Mouse (Mus musculus) liver, embryonic 15.5 days (tissue): ENCODE measurements around the gene Aars2. TPM values are rescaled to one million over a fixed set of nuclear protein-coding genes. Genes with fewer than 3 reads are reported as not detected.

Source experiments
- ATAC-seq: fragments of 200-750 bp; cut with Nextera tagmentation; 2 replicates; pipeline ENCODE4 v1.8.0; 2017; ENCODE audit warnings: moderate number of reproducible peaks, mild to moderate bottlenecking, moderate library complexity; ENCODE audit not compliant: insufficient read depth
- H3K27ac ChIP-seq: fragments of 300-500 bp; sonication (generic); replicated peaks from 2 replicates; pipeline ENCODE4 v1.5.1; 2015; ENCODE audit warnings: mild to moderate bottlenecking, inconsistent platforms
- H3K27me3 ChIP-seq: fragments of 300-500 bp; sonication (generic); 2 replicates; pipeline ENCODE4 v1.6.1; 2015; ENCODE audit warnings: mild to moderate bottlenecking, inconsistent platforms
- H3K36me3 ChIP-seq: fragments of 300-500 bp; sonication (generic); replicated peaks from 2 replicates; pipeline ENCODE4 v1.6.1; 2015; ENCODE audit warnings: moderate library complexity, mild to moderate bottlenecking, inconsistent platforms
- H3K4me1 ChIP-seq: fragments of 300-500 bp; sonication (generic); replicated peaks from 2 replicates; pipeline ENCODE4 v1.6.1; 2015; ENCODE audit warnings: inconsistent platforms
- H3K4me2 ChIP-seq: fragments of 300-500 bp; sonication (generic); 2 replicates; pipeline ENCODE4 v1.6.1; 2015; ENCODE audit warnings: moderate library complexity, mild to moderate bottlenecking, inconsistent platforms
- H3K4me3 ChIP-seq: fragments of 300-500 bp; sonication (generic); replicated peaks from 2 replicates; pipeline ENCODE4 v1.5.1; 2015; ENCODE audit warnings: mild to moderate bottlenecking, inconsistent platforms
- H3K9ac ChIP-seq: fragments of 300-500 bp; sonication (generic); 2 replicates; pipeline ENCODE4 v1.6.1; 2015; ENCODE audit warnings: moderate library complexity, mild to moderate bottlenecking, inconsistent platforms
- H3K9me3 ChIP-seq: fragments of 300-500 bp; sonication (generic); replicated peaks from 2 replicates; pipeline ENCODE4 v1.6.1; 2016; ENCODE audit warnings: inconsistent platforms
- WGBS: fragments of 180-500 bp; shearing (Covaris S2); methylation state at CpG from one replicate; pipeline ENCODE4 v1.1.7; 2015; ENCODE audit warnings: mixed read lengths; ENCODE audit not compliant: insufficient replicate concordance; 5-methylcytosine and 5-hydroxymethylcytosine counted together
- polyA plus RNA-seq: library from polyadenylated mRNA; unstranded; fragments of >200 nt; fragmentation: Nextera tagmentation; extraction: Ambion mirVana; gene quantifications from 2 replicates; pipeline ENCODE4 v1.2.1, GENCODE M21; 2015

The Aars2 gene
- 6.2 and 7.2 TPM in 2 replicates for polyA plus RNA-seq

GRCm38 (mm10) chr17:45506700-45507189 is at the start of gene Aars2:
TSS of gene Aars2 (plus strand) at chr17:45506841.
- Histone ChIP-seq H3K27ac (peak within 1 kb of the TSS; percentile 46; the same call in 1 of the 2 replicates), H3K4me1 (peaks cover 11% of the 10 kb centered on the region), H3K4me2 (peak within 1 kb of the TSS; percentile 58), H3K9ac (peak within 1 kb of the TSS; percentile 62), H3K36me3 (peaks cover 4% of the 10 kb centered on the region; the same call in 1 of the 2 replicates), H3K27me3 (no peaks in the 10 kb centered on the region), H3K9me3 (no peaks in the 10 kb centered on the region), H3K4me3 (peak within 1 kb of the TSS; percentile 75)
- peak; percentile 89 for ATAC-seq
- WGBS = under 1% methylated on average over 42 of the region's 42 CpGs

GRCm38 (mm10) chr17:45457487-45457886 is 49.2 kb upstream of the Aars2 start:
- 69% methylated on average over 5 of the region's 5 CpGs for WGBS
- no peak overlapping the region for H3K9ac ChIP-seq
- ATAC-seq = no peak
- H3K36me3 ChIP-seq = no peaks in the 10 kb centered on the region
- no peaks in the 10 kb centered on the region for H3K27me3 ChIP-seq
- H3K9me3 ChIP-seq = no peaks in the 10 kb centered on the region
- no peak overlapping the region for H3K4me3 ChIP-seq
- H3K4me2 ChIP-seq = no peak overlapping the region
- no peaks in the 10 kb centered on the region for H3K4me1 ChIP-seq
- H3K27ac ChIP-seq = no peak overlapping the region

GRCm38 (mm10) chr17:45458516-45458915 is 48.1 kb upstream of the Aars2 start:
- Histone ChIP-seq H3K9me3 (no peaks in the 10 kb centered on the region), H3K27me3 (no peaks in the 10 kb centered on the region), H3K27ac (no peak overlapping the region), H3K4me1 (no peaks in the 10 kb centered on the region), H3K9ac (no peak overlapping the region), H3K4me2 (no peak overlapping the region), H3K4me3 (no peak overlapping the region), H3K36me3 (no peaks in the 10 kb centered on the region)
- 55% methylated on average over 4 of the region's 4 CpGs for WGBS
- ATAC-seq = no peak

DNA sequence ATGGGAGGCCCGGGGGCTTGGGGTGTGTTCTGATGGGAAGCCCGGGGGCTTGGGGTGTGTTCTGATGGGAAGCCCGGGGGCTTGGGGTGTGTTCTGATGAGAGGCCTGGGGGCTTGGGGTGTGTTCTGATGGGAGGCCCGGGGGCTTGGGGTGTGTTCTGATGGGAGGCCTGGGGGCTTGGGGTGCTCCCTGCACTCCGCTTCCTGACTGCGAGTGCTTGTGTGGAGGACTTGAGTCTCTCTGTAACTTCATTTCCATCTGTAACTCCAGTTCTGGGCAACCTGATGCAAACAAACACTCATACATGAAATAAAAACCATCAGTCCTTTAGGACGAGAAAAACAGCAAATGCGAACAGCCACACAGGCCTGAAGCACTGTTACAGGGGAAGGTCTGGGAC is 47.6 kb upstream of the Aars2 start:
- Histone ChIP-seq H3K4me3 (no peak overlapping the region), H3K4me1 (no peaks in the 10 kb centered on the region), H3K27me3 (no peaks in the 10 kb centered on the region), H3K9ac (no peak overlapping the region), H3K36me3 (no peaks in the 10 kb centered on the region), H3K4me2 (no peak overlapping the region), H3K27ac (no peak overlapping the region), H3K9me3 (no peaks in the 10 kb centered on the region)
- ATAC-seq = no peak
- 69% methylated on average over 8 of the region's 8 CpGs for WGBS

DNA sequence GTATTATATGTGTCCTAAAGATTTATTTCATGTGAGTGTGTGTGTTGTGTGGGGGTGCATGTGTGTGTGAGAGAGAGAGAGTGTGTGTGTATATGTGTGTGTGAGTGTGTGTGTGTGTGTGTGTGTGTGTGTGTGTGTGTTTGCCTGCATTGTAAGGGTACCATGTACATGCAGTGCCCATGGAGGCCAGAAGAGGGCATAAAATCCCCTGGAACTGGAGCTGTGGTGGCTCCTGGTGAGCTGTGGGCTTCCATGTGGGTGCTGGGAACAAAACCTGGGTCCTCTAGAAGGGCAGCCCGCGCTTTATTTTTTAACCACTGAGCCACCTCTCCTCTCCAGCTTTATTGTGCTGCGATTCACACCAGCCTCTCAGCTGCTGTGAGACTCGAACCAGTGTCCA is 44.1 kb upstream of the Aars2 start:
- Histone ChIP-seq H3K9ac (no peak overlapping the region), H3K9me3 (no peaks in the 10 kb centered on the region), H3K4me2 (no peak overlapping the region), H3K36me3 (no peaks in the 10 kb centered on the region), H3K27me3 (no peaks in the 10 kb centered on the region), H3K27ac (no peak overlapping the region), H3K4me1 (no peaks in the 10 kb centered on the region), H3K4me3 (no peak overlapping the region)
- 73% methylated on average over 4 of the region's 4 CpGs for WGBS
- no peak for ATAC-seq

- 72% methylated on average over 9 of the region's 9 CpGs for WGBS
- H3K27me3 ChIP-seq = no peaks in the 10 kb centered on the region
- ATAC-seq = no peak
These were observed 42.4 kb upstream of the Aars2 start for GRCm38 (mm10) chr17:45464255-45464654.

DNA sequence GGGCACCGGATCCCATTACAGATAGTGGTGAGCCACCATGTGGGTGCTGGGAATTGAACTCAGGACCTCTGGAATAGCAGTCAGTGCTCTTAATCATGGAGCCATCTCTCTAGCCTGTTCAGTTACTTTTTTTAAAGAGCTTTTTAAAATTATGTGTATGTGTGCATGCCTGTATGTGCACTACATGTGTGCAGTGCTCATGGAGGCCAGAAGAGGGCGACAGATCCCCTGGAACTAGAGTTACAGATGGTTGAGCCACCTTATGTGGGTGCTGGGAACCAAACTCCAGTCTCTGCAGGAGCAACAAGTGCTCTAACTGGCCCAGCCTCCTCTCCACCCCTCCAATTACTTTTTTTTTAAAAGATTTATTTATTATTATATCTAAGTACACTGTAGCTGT is 39.9 kb upstream of the Aars2 start:
- Histone ChIP-seq H3K4me1 (no peaks in the 10 kb centered on the region), H3K4me3 (no peak overlapping the region), H3K9ac (no peak overlapping the region), H3K27ac (no peak overlapping the region), H3K9me3 (no peaks in the 10 kb centered on the region), H3K27me3 (no peaks in the 10 kb centered on the region), H3K4me2 (no peak overlapping the region), H3K36me3 (no peaks in the 10 kb centered on the region)
- no peak for ATAC-seq
- 57% methylated on average over 2 of the region's 2 CpGs for WGBS

More at GRCm38 (mm10) chr17:45464255-45464654, 42.4 kb upstream of the Aars2 start:
- no peak overlapping the region for H3K4me2 ChIP-seq
- no peaks in the 10 kb centered on the region for H3K9me3 ChIP-seq
- no peak overlapping the region for H3K9ac ChIP-seq
- H3K27ac ChIP-seq = no peak overlapping the region
- no peaks in the 10 kb centered on the region for H3K4me1 ChIP-seq
- no peaks in the 10 kb centered on the region for H3K36me3 ChIP-seq
- no peak overlapping the region for H3K4me3 ChIP-seq

GRCm38 (mm10) chr17:45468302-45468701 is 38.3 kb upstream of the Aars2 start:
- Histone ChIP-seq H3K27me3 (peaks cover 4% of the 10 kb centered on the region), H3K4me1 (no peaks in the 10 kb centered on the region), H3K4me3 (no peak overlapping the region), H3K9ac (no peak overlapping the region), H3K36me3 (no peaks in the 10 kb centered on the region), H3K9me3 (no peaks in the 10 kb centered on the region), H3K4me2 (no peak overlapping the region), H3K27ac (no peak overlapping the region)
- no peak for ATAC-seq
- WGBS = 61% methylated on average over 5 of the region's 5 CpGs

DNA sequence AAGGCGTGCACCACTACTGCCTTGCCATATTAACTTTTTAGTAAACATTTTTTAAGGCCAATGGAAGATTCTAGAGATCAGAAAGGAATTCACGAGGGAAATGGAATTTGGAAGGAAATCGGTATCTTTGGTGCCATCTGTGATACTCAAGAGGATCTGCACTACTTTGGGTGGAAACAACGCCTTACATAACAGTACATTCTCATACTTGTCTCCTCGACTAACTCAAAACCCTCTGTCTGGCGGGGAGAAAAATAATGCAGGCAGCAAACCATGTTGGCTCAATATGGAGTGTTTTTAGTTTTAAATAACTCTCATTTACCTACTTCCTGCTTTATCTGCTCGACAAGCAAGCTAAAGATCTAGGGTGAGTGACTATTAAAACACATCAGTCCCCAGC is 35.9 kb upstream of the Aars2 start:
- H3K4me1 ChIP-seq = peaks cover 9% of the 10 kb centered on the region
- WGBS = 49% methylated on average over 7 of the region's 7 CpGs
- H3K27ac ChIP-seq = no peak overlapping the region
- H3K36me3 ChIP-seq = no peaks in the 10 kb centered on the region
- H3K9me3 ChIP-seq = no peaks in the 10 kb centered on the region
- no peak overlapping the region for H3K9ac ChIP-seq
- peaks cover 28% of the 10 kb centered on the region for H3K27me3 ChIP-seq
- no peak overlapping the region for H3K4me2 ChIP-seq
- no peak overlapping the region for H3K4me3 ChIP-seq
- no peak for ATAC-seq

GRCm38 (mm10) chr17:45473667-45474066 is 33.0 kb upstream of the Aars2 start:
- H3K4me3 ChIP-seq = no peak overlapping the region
- no peaks in the 10 kb centered on the region for H3K9me3 ChIP-seq
- H3K4me2 ChIP-seq = no peak overlapping the region
- H3K4me1 ChIP-seq = peaks cover 14% of the 10 kb centered on the region
- H3K27me3 ChIP-seq = peaks cover 52% of the 10 kb centered on the region
- H3K36me3 ChIP-seq = no peaks in the 10 kb centered on the region
- ATAC-seq = no peak
- 58% methylated on average over 6 of the region's 6 CpGs for WGBS
- no peak overlapping the region for H3K9ac ChIP-seq
- no peak overlapping the region for H3K27ac ChIP-seq

DNA sequence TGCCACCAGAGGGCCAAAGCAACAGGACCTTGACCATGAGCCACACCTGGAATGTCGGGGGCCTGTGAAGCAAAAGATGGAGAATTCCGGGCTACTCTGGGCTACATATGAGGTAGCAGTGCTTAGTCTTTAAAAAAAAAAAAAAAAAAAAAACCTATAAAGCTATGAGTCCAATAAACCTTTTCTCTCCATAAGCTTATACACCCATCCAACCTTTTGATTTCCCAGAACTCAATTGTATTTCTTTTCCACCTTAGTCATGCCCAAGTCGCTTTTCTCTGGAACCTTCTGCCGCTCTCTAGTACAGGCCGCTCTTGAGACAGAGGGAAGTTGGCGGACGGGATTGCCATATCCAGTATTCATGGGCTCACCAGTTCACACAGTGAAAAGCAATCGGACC is 32.5 kb upstream of the Aars2 start:
- Histone ChIP-seq H3K4me3 (no peak overlapping the region), H3K9me3 (no peaks in the 10 kb centered on the region), H3K4me1 (peaks cover 14% of the 10 kb centered on the region), H3K36me3 (no peaks in the 10 kb centered on the region), H3K9ac (no peak overlapping the region), H3K4me2 (peak overlapping the region; percentile 53; the same call in 1 of the 2 replicates), H3K27me3 (peaks cover 56% of the 10 kb centered on the region), H3K27ac (no peak overlapping the region)
- 56% methylated on average over 8 of the region's 8 CpGs for WGBS
- no peak for ATAC-seq
